Mouse (Mus musculus): Measurements from ENCODE around the gene Olfr168.
"Not testable (repeated sequence)": the region's sequence is repeated elsewhere in the genome, so short reads cannot be mapped to it uniquely, and the experiment has no call there.

DNA sequence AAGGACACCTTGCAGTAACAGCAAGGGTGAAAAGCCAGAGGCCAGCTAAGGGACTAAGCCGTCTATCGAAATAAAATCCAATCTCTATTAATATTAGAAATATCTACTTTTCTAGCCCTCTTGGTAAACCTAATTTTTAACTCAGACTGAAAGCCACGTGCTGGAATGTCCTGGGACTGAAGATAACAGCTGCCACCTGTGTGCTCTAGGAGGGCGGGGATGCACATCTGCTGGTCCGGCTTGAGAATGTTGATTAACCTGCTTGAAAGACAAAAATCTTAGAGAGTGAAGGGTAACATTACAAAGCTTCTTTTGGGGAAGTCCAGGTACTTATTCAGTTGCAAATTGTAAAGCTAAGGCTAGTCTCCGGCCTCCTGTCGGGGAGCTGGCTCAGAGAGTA lies 18.1 kb upstream of the Olfr168 start:
- not testable (repeated sequence) for TF ChIP-seq POLR2A (IDR thresholded peaks at IDR 0.05; ENCODE audit: low read depth, low read length); CTCF (IDR thresholded peaks at IDR 0.05; ENCODE audit: borderline replicate concordance, insufficient read depth, low read length)
